Mouse (Mus musculus): ENCODE results near the gene Cpped1. TPM values are rescaled to one million over a fixed set of nuclear protein-coding genes. Genes with fewer than 3 reads are reported as not detected.

The Cpped1 gene
- total and polyA plus RNA-seq, 3 experiments = 13.6 to 34.6 (median 17.5) TPM

DNA sequence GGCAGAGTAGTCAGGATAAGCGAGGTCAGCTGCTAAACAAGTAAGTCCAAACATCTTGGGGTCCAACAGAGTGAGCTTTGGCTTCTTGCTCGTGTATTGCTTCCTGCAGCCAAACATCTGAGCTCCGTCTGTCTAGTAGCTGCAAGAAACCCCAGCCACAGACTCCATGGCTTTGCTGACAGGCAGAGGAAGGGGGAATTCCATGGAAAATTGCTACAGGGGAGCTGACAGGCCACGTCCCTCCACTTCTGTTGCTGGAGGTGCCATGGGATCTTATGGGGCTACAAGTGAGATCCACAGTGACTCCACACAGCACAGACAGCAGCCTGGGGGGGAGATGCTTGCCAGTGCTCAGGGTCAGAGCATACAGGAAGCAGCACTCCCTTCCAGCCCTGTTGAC is 123.4 kb downstream of the Cpped1 start:
- H3K9ac ChIP-seq (ENCODE audit: insufficient read depth, low read depth) = no peak overlapping the region
- H3K79me2 ChIP-seq (replicated peaks; ENCODE audit: control insufficient read depth, extremely low read depth, insufficient read depth, poor library complexity, severe bottlenecking) = no peaks in the 10 kb centered on the region
- no peaks in the 10 kb centered on the region for H3K9me3 ChIP-seq (replicated peaks; ENCODE audit: low read length)
- no peaks in the 10 kb centered on the region for H3K27me3 ChIP-seq (replicated peaks)
- peaks cover 0 to 5% of the 10 kb centered on the region in 2 experiments; a peak in 1 of 4 replicates for H3K4me1 ChIP-seq (ENCODE audit: control insufficient read depth in 1 of 2, insufficient read depth in 2 of 2)
- in situ Hi-C loops (cut with MboI; ENCODE audit: low pct_ligation_motif_present, low pct_unique_long_range_greater_than_20kb, low sequenced_read_pairs) = no loop called here
- H3K36me3 ChIP-seq (replicated peaks in 1 of 2; ENCODE audit: control insufficient read depth in 1 of 2, insufficient read depth in 1 of 2, low read length in 1 of 2) = no peaks in the 10 kb centered on the region
- TF ChIP-seq ZMIZ1 (IDR thresholded peaks at IDR 0.05; ENCODE audit: low read depth, low read length) (no peak), BHLHE40 (IDR thresholded peaks at IDR 0.05; ENCODE audit: low read depth, low read length) (no peak), RCOR1 (conservative IDR thresholded peaks at IDR 0.05; ENCODE audit: low read depth, low read length) (no peak), ZKSCAN1 (IDR thresholded peaks at IDR 0.05; ENCODE audit: borderline replicate concordance, low read depth, low read length) (no peak), JUN (IDR thresholded peaks at IDR 0.05; ENCODE audit: insufficient read depth, low read depth, low read length) (no peak), E2F4 (IDR thresholded peaks at IDR 0.05; ENCODE audit: insufficient replicate concordance, low read depth, low read length) (no peak), HCFC1 (IDR thresholded peaks at IDR 0.05; ENCODE audit: low read depth, low read length) (no peak), NRF1 (IDR thresholded peaks at IDR 0.05; ENCODE audit: low read depth, low read length) (no peak), NELFE (IDR thresholded peaks at IDR 0.05; ENCODE audit: low read depth, low read length) (no peak), CHD2 (IDR thresholded peaks at IDR 0.05; ENCODE audit: low read length) (no peak), IRF4 (IDR thresholded peaks at IDR 0.05; ENCODE audit: low read depth, low read length) (no peak), RAD21 (IDR thresholded peaks at IDR 0.05; ENCODE audit: low read depth, low read length) (no peak), ZNF384 (IDR thresholded peaks at IDR 0.05; ENCODE audit: low read depth, low read length) (no peak), USF2 (conservative IDR thresholded peaks at IDR 0.05; ENCODE audit: low read depth, low read length) (no peak), TBP (conservative IDR thresholded peaks at IDR 0.05; ENCODE audit: low read depth, low read length) (no peak)
- no peak overlapping the region for H3K4me3 ChIP-seq (replicated peaks in 1 of 3; ENCODE audit: low read depth in 2 of 3, low read length in 2 of 3, poor library complexity in 1 of 3)
- dilution Hi-C loops (cut with MboI; ENCODE audit: extremely low pct_ligation_motif_present, extremely low pct_unique_long_range_greater_than_20kb, low sequenced_read_pairs) = no loop called here
- no peak for DNase-seq (ENCODE audit: extremely low read depth)
- no peak overlapping the region for H3K27ac ChIP-seq (ENCODE audit: insufficient read depth, low read depth)
- no peak overlapping the region for H3K4me2 ChIP-seq (ENCODE audit: insufficient read depth, low read depth, poor library complexity, severe bottlenecking)

- H3K9ac ChIP-seq (ENCODE audit: insufficient read depth, low read depth) = no peak overlapping the region
- H3K4me1 ChIP-seq (ENCODE audit: control insufficient read depth in 1 of 2, insufficient read depth in 2 of 2) = peaks cover 0 to 5% of the 10 kb centered on the region in 2 experiments; a peak in 1 of 4 replicates
- H3K27me3 ChIP-seq (replicated peaks) = no peaks in the 10 kb centered on the region
- no peaks in the 10 kb centered on the region for H3K36me3 ChIP-seq (replicated peaks in 1 of 2; ENCODE audit: control insufficient read depth in 1 of 2, insufficient read depth in 1 of 2, low read length in 1 of 2)
- H3K4me2 ChIP-seq (ENCODE audit: insufficient read depth, low read depth, poor library complexity, severe bottlenecking) = no peak overlapping the region
- H3K9me3 ChIP-seq (replicated peaks; ENCODE audit: low read length) = no peaks in the 10 kb centered on the region
- H3K4me3 ChIP-seq (replicated peaks in 1 of 3; ENCODE audit: low read depth in 2 of 3, low read length in 2 of 3, poor library complexity in 1 of 3) = no peak overlapping the region
- TF ChIP-seq MYC (IDR thresholded peaks at IDR 0.05; ENCODE audit: low read depth, low read length) (no peak), BHLHE40 (IDR thresholded peaks at IDR 0.05; ENCODE audit: low read depth, low read length) (peak; percentile 56)
- dilution Hi-C loops (cut with MboI; ENCODE audit: extremely low pct_ligation_motif_present, extremely low pct_unique_long_range_greater_than_20kb, low sequenced_read_pairs) = no loop called here
- H3K79me2 ChIP-seq (replicated peaks; ENCODE audit: control insufficient read depth, extremely low read depth, insufficient read depth, poor library complexity, severe bottlenecking) = no peaks in the 10 kb centered on the region
- H3K27ac ChIP-seq (ENCODE audit: insufficient read depth, low read depth) = no peak overlapping the region
- in situ Hi-C loops (cut with MboI; ENCODE audit: low pct_ligation_motif_present, low pct_unique_long_range_greater_than_20kb, low sequenced_read_pairs) = no loop called here
- DNase-seq (ENCODE audit: extremely low read depth) = no peak
Observed at GRCm38 (mm10) chr16:11784354-11784753, 124.9 kb downstream of the Cpped1 start.

All from CH12.LX (cell line).